Mouse (Mus musculus) limb, embryonic 14.5 days (tissue): Measurements from ENCODE around the gene Prkcq. TPM values are rescaled to one million over a fixed set of nuclear protein-coding genes. Genes with fewer than 3 reads are reported as not detected.

Experiments
- ATAC-seq: fragments of 200-750 bp; cut with Nextera tagmentation; 2 replicates; pipeline ENCODE4 v1.8.0; 2017; ENCODE audit warnings: low read depth, moderate number of reproducible peaks, moderate TSS enrichment; ENCODE audit not compliant: low FRiP score
- DNase-seq: peaks from one replicate; pipeline ENCODE4 v3.0.0-alpha.2; 2015; ENCODE audit warnings: low spot score
- H3K27ac ChIP-seq: fragments of 300-500 bp; sonication (generic); replicated peaks from 2 replicates; pipeline ENCODE4 v1.5.1; 2014; ENCODE audit warnings: low read depth, mild to moderate bottlenecking, low read length, moderate library complexity, mixed read lengths
- H3K27me3 ChIP-seq: fragments of 300-500 bp; sonication (generic); 2 replicates; pipeline ENCODE4 v1.6.1; 2014; ENCODE audit warnings: low read length, mixed read lengths; ENCODE audit not compliant: control insufficient read depth, insufficient read depth
- H3K36me3 ChIP-seq: fragments of 300-500 bp; sonication (generic); 2 replicates; pipeline ENCODE4 v1.6.1; 2014; ENCODE audit warnings: mild to moderate bottlenecking, low read length, moderate library complexity, mixed read lengths; ENCODE audit not compliant: control insufficient read depth, insufficient read depth
- H3K4me1 ChIP-seq: fragments of 300-500 bp; sonication (generic); 2 replicates; pipeline ENCODE4 v1.6.1; 2014; ENCODE audit warnings: antibody characterized with exemption, low read length, mixed read lengths; ENCODE audit not compliant: control insufficient read depth, insufficient read depth
- H3K4me2 ChIP-seq: fragments of 300-500 bp; sonication (generic); replicated peaks from 2 replicates; pipeline ENCODE4 v1.6.1; 2014; ENCODE audit warnings: low read depth, mild to moderate bottlenecking, low read length, moderate library complexity; ENCODE audit not compliant: severe bottlenecking
- H3K4me3 ChIP-seq: fragments of 300-500 bp; sonication (generic); replicated peaks from 2 replicates; pipeline ENCODE4 v1.5.1; 2014; ENCODE audit warnings: low read length
- H3K9ac ChIP-seq: fragments of 300-500 bp; sonication (generic); 2 replicates; pipeline ENCODE4 v1.6.1; 2014; ENCODE audit warnings: mild to moderate bottlenecking, low read depth, low read length, moderate library complexity; ENCODE audit not compliant: severe bottlenecking
- H3K9me3 ChIP-seq: fragments of 300-500 bp; sonication (generic); 2 replicates; pipeline ENCODE4 v1.6.1; 2016; ENCODE audit warnings: low read length; ENCODE audit not compliant: control insufficient read depth
- POLR2A ChIP-seq: fragments of 200-500 bp; IDR thresholded peaks from 2 replicates; pipeline ENCODE4 v1.8.0; 2012; ENCODE audit warnings: inconsistent platforms, mild to moderate bottlenecking, moderate library complexity, borderline replicate concordance; ENCODE audit not compliant: insufficient read depth, insufficient read length; ENCODE audit errors: extremely low read depth
- WGBS: fragments of 180-500 bp; shearing (Covaris S2); extraction: QIAGEN DNeasy Blood & Tissue Kit; methylation state at CpG from one replicate; pipeline ENCODE4 v1.1.7; 2014; 5-methylcytosine and 5-hydroxymethylcytosine counted together
- polyA plus RNA-seq, 2 experiments: library from polyadenylated mRNA; depleted of rRNA in 1 of 2; stranded (reverse) in 1 of 2; unstranded in 1 of 2; fragments of >200 nt; fragmentation: Nextera tagmentation in 1 of 2; extraction: Ambion mirVana in 1 of 2; gene quantifications; 2 replicates each; pipeline versions ENCODE4 v1.2.1 to v1.2.3; 2012 to 2014

Gene Prkcq
- polyA plus RNA-seq, 2 experiments: 2.5 to 3.6 TPM

DNA sequence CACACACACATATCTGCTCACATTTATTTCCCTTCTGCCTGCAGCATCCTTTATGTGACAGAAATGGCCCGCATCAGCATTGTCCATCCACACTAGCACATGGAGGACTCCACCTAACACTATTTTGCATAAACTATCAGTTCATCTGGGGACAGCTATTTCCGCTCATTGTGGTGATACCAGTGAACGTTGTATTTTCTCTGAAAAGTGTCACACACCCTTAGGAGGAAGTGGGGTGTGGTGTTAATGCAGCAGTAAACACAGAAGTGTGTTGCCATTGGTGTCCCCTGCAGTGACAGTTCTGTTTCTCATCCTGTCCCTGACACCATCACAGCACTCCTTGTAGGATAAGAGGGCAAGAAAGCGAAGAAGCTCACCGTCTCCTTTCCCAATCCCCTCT, 46.2 kb downstream of the Prkcq start:
- no peaks in the 10 kb centered on the region for H3K27me3 ChIP-seq
- H3K4me1 ChIP-seq: no peaks in the 10 kb centered on the region
- no peak overlapping the region for H3K4me2 ChIP-seq
- ATAC-seq (no peak), DNase-seq (no peak)
- H3K36me3 ChIP-seq: no peaks in the 10 kb centered on the region
- WGBS: 77% methylated on average over 5 of the region's 5 CpGs
- TF ChIP-seq POLR2A: no peak
- no peak overlapping the region for H3K27ac ChIP-seq
- no peaks in the 10 kb centered on the region for H3K9me3 ChIP-seq
- no peak overlapping the region for H3K4me3 ChIP-seq
- H3K9ac ChIP-seq: no peak overlapping the region

DNA sequence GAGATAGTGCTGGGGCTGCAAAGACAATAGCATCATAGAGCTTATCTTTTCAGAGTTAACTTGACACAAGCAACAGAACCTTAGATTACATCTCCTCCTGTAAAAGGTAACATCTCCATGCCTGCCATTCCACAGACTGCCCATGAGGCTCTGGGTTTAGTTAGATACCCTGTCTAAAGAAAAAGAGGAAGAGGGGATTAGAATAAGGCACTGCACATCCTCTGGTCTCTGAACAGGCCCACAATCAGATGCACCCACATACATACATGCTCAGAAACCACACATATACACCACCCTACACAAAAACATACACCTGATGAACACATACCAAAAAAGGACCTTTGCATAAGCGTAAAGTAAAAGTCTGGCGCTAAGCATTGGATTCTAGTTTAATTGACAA, 47.4 kb downstream of the Prkcq start:
- H3K36me3 ChIP-seq: no peaks in the 10 kb centered on the region
- no peaks in the 10 kb centered on the region for H3K9me3 ChIP-seq
- DNase-seq (no peak), ATAC-seq (no peak)
- H3K27me3 ChIP-seq: no peaks in the 10 kb centered on the region
- 96% methylated on average over 2 of the region's 2 CpGs for WGBS
- TF ChIP-seq POLR2A: no peak
- H3K4me1 ChIP-seq: no peaks in the 10 kb centered on the region
- H3K9ac ChIP-seq: no peak overlapping the region
- no peak overlapping the region for H3K4me2 ChIP-seq
- H3K27ac ChIP-seq: no peak overlapping the region
- no peak overlapping the region for H3K4me3 ChIP-seq

DNA sequence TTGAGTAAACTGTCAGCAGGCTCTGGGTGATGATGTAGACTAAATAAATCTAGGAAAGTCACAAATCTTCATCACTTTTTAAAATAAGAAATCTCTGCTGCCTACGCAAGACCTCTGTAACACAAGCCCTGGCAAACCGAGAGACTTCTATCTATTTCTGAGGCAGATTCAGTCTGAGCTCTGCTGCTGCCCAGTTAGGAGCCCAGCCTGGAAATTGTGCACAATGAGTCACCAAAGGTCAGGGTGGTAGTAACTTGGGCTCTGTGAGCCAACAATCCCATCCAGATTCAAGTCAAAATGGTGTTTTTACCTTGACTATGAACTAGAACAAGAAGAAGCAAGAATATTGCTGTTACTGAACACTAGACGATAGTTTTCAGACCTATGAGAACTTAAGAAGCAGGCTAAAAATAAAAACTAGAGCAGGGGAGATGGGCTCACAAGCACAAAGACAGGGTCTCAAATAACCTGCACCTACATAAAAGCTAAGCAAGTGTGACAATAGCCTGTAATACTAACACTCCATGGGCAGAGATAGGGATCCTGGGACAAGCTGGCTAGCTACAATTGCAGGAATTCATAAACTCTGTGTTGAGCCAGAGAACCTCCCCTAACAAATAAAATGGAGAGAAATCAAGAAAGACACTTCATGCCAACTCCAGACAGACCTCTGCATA, 53.0 kb downstream of the Prkcq start:
- Histone ChIP-seq H3K27ac (no peak overlapping the region), H3K4me3 (no peak overlapping the region), H3K27me3 (no peaks in the 10 kb centered on the region), H3K9ac (no peak overlapping the region), H3K4me2 (no peak overlapping the region), H3K36me3 (no peaks in the 10 kb centered on the region), H3K9me3 (no peaks in the 10 kb centered on the region), H3K4me1 (no peaks in the 10 kb centered on the region)
- WGBS: 88% methylated on average over 3 of the region's 3 CpGs
- DNase-seq (no peak), ATAC-seq (no peak)
- no peak for TF ChIP-seq POLR2A

DNA sequence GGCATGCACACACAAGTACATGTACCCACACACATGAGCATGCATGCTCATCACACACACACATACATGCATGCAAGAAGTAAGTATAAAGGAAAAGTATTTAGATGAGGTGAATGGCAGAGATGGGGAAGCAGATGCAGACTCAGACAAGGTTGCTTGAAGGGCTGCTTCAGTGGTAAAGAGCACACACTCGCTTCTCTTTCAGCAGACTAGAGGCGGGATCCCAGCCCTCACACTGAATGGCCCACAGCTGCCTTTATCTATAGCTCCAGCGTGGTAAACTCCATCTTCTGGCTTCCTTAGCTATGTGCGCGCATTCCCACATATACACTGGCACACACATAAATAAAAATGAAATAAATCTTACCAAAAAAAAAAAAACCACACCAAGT, 53.6 kb downstream of the Prkcq start:
- no peak for TF ChIP-seq POLR2A
- no peak overlapping the region for H3K4me2 ChIP-seq
- 77% methylated on average over 5 of the region's 5 CpGs for WGBS

DNA sequence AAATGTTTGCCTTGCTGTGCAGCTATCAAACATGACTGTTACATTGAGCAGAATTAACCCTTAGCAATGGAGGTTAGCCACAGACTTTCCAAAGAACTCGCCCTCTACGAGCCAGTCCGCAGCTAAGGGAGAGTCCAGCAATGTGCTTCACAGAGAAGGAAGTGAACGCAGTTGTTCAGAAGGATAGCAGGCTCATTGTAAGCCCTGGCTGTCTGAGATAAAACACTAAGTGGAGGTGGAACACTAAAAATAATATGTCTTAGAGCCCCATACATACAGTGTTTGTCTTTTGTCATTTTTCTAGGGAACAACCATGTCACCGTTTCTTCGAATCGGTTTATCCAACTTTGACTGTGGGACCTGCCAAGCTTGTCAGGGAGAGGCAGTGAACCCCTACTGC, 54.6 kb downstream of the Prkcq start:
- Histone ChIP-seq H3K27ac (no peak overlapping the region), H3K9me3 (no peaks in the 10 kb centered on the region), H3K4me2 (no peak overlapping the region), H3K36me3 (no peaks in the 10 kb centered on the region), H3K4me1 (no peaks in the 10 kb centered on the region), H3K9ac (no peak overlapping the region), H3K4me3 (no peak overlapping the region), H3K27me3 (no peaks in the 10 kb centered on the region)
- no peak for TF ChIP-seq POLR2A
- 88% methylated on average over 7 of the region's 7 CpGs for WGBS
- DNase-seq (no peak), ATAC-seq (no peak)

More for the DNA sequence above, 53.6 kb downstream of the Prkcq start:
- Histone ChIP-seq H3K4me3 (no peak overlapping the region), H3K27ac (no peak overlapping the region), H3K9me3 (no peaks in the 10 kb centered on the region), H3K9ac (no peak overlapping the region), H3K27me3 (no peaks in the 10 kb centered on the region), H3K4me1 (no peaks in the 10 kb centered on the region), H3K36me3 (no peaks in the 10 kb centered on the region)
- ATAC-seq (no peak), DNase-seq (no peak)
